Mouse (Mus musculus): ENCODE results near the gene Use1.

Gene Use1

GRCm38 (mm10) chr8:71376423-71377030 is 9.9 kb downstream of the Use1 start:
- DNase-seq (ENCODE audit: low spot score) = no peak

- no peak for DNase-seq (ENCODE audit: low spot score)
These were observed 12.4 kb downstream of the Use1 start for GRCm38 (mm10) chr8:71379008-71379407.

DNA sequence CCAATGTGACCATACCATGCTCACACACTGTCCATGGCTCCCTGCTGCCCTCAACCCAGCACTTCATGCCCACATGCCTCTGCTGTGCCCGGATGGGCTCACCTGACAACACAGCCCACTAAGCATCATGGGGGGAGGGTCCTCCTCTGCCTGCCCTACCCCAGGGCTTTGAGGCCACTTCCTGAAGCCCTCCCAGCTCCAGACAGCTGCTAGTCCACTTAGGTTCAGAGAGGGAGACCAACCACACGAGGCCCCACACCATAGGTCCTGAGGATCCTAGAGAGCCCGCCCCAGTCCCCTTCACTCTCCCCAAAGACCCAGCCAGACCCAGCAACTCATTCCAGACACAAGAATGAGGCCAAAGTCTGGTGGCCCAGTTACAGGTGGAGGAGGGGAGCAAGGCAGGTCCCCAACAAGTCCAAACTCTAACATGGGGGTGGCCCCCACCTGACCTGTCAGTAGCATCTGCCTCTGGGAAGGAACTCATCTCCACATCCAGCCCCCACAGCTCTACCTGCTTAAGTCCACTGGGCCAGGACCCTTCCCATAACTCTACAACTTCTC is 12.9 kb downstream of the Use1 start:
- no peak for DNase-seq (ENCODE audit: low spot score)

DNA sequence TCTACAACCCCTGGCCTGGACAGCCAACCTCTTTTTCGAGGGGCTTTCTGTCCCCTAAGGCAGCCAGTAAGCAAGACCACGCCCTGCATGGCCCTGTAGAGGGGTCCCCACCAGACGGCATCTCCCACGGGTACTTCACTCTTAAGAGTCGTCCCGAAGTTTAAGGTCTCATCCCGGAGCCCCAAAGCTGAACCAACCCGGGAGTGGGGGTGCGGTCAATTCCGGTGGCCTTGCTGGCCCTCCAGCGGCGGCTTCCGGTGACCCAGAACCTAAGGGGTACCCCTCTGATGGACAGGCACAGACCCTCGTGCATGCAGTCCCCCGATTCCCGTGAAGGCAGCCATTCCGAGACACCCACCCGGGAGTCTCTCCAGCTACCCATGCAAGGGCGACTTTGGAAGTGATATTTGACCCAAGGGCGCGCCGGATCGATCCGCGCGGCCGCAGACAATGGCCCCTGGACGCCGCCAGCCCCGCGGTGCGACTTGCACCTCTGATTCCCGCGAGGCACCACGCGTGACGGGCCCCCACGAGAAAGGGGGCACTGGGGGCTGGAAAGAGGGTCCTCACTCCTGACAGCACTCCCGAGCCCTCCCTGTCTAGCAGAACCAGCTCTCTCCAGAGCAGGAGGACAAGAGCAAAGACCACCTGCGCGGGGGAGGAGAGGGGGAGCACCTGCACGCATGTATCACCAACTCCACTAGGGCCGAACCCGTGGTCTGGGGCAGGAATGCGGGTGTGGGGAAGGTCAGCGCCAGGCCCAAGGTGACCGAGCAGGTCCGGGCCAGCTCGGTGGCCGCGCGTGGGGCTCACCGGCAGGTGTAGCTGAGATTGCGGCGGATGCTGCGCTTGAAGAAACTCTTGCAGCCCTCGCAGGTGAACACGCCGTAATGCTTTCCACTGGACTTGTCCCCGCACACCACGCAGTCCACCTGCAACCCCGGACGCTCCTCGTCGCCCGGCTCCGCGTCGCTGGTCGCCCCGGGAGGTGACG is 13.8 kb downstream of the Use1 start:
- no peak for DNase-seq (ENCODE audit: low spot score)

DNA sequence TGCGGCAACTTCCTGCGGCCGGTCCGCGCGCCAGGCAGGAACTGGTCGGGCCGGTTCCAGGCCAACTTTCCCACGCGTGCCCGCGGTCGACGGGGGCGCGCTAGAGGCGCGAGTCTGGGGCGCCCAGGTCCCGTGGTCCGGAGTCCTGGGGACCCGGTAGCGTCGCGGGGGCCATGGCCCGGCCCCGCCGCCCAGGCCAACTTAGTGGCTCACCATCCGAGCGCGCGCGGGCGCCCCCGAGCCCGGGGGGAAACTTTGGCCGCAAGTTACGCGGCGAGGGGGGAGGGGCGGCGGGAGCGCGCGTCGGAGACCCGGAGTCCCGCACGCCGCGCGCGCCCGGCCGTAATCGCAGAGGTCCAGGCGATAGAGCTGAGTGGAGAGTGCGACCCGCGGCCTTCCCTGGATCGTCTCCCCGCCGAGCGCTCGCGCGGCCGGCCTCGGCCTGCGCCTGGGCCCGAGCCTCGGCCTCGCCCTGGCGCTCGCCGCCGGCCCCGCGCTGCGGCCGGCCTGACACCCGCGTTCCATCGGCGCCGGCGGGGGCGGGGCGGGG is 14.8 kb downstream of the Use1 start, which contains the start of gene Nr2f6:
Gene Nr2f6 (minus strand): TSS at position 540 of the 550 bp plus-strand sequence.
- no peak for DNase-seq (ENCODE audit: low spot score)

GRCm38 (mm10) chr8:71381971-71382961 is 15.6 kb downstream of the Use1 start:
- no peak for DNase-seq (ENCODE audit: low spot score)

DNA sequence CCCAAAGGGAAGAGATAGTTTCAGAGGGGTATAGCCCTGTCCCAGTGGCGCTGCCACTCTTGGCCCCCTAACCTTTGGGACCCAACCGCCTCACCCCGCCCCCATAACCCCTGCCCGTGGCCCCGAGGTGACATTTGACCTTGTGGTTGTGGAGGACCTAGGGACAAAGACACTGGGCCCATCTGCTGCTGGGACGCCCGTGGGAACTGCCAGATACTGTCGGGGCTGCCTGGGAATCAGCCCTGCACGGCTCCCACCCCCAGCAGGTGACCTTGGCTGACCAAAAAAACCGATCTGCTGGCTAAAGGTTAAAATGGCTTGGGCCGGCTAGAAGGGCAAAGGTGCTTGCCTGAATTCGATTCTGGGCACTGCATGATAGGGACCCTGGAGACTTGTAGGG is 16.7 kb downstream of the Use1 start:
- no peak for DNase-seq (ENCODE audit: low spot score)

DNA sequence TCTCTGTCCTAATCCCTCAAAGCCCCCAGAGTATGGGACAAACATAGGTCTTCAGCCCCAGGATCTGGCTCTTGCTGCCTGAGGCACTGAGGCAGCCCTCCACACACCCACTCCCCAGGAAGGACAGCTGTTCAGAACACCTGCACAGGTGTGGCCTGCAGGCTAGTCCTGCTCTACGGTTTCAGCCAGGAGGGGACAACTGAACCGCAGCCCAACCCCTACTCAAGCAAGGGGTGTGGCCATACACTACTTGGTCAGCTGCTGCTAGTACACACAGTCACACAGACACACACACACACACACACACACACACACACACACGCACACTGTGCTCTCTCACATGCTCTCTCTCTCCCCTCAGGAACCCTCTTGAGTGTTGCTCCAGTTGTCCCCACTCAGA is 17.2 kb downstream of the Use1 start:
- no peak for DNase-seq (ENCODE audit: low spot score)

DNA sequence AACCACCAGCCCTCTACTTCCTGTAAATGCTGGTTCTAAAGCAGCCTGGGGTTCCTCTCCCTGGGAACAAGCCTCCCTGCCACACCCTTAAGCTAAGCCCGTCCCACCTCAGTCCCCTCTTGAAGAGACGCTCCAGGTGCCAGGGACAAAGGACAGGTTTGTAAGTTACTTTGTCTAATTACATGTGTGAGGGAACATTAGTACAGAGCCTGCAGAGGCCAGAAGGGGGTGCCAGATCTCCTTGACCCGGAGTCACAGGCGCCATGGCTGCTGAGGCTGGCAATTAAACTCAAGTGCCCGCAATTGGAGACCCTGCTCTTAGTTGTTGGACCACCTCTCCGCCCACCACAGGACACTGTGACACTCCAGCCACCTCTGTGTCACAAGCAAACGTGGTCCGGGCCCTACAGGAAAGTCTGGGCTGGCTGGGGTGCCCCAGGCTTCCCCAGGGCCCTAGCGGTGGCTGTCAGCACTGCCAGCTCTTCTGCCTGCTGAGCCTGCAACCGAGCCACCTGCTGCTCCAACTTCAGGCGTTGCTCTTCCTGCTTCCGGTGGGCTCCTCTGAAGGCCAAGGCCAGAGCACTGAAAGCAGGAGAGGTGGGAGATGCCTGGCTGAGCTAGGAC is 18.7 kb downstream of the Use1 start:
- no peak for DNase-seq (ENCODE audit: low spot score)

- DNase-seq (ENCODE audit: low spot score) = no peak
These were observed 21.6 kb downstream of the Use1 start for GRCm38 (mm10) chr8:71388267-71388666.

DNA sequence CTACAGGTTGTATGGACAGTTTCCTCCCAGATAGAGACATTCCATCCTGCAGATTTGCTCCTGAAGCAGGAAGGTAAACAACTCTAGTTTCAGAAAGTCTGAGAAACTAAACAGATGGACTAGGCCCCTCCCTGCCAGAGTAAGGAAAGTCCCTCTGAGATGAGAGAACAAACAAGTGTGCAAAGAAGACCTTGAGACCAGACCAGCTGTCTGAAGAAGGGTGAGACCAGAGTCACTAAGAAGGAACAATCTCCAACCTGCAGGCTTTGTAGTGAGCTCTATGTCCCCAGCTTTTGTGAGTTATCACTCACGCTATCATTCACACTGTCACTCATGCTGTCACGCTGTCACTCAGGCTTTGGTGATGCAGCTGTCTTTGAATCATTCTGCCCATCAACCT is 25.0 kb downstream of the Use1 start:
- DNase-seq (ENCODE audit: low spot score) = no peak

DNA sequence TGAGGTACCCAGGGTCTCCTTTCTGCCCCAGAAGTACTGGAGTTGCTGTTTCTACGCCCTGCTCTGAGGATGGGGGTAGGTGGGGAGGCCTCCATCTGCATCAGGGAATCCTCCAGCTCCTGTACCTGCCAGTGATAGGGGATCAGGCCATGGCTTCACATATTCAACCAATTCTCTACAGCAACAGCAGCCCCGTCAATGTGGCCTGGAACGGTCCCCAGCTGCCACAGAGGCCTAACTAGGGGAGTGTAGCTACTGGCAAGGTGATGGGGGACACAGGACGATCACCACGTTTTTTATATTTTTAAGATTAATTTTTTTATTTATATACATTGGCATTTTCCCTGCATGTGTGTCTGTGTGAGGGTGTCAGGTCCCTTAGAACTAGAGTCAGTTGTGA is 25.7 kb downstream of the Use1 start:
- DNase-seq (ENCODE audit: low spot score) = no peak

- no peak for DNase-seq (ENCODE audit: low spot score)
These were observed 26.2 kb downstream of the Use1 start for GRCm38 (mm10) chr8:71392871-71393270.

- DNase-seq (ENCODE audit: low spot score) = no peak
These were observed 27.8 kb downstream of the Use1 start for GRCm38 (mm10) chr8:71394481-71394880.

- DNase-seq (ENCODE audit: low spot score) = no peak
These were observed 28.4 kb downstream of the Use1 start for GRCm38 (mm10) chr8:71395071-71395470.

- DNase-seq (ENCODE audit: low spot score) = no peak
These were observed 29.0 kb downstream of the Use1 start, which contains the start of gene Ushbp1 for GRCm38 (mm10) chr8:71395629-71396028. Gene Ushbp1 (minus strand): TSS chr8:71395802.

GRCm38 (mm10) chr8:71396639-71397305 is 30.1 kb downstream of the Use1 start, which contains the start of gene Babam1:
Gene Babam1 (plus strand): TSS chr8:71396861.
- no peak for DNase-seq (ENCODE audit: low spot score)

DNA sequence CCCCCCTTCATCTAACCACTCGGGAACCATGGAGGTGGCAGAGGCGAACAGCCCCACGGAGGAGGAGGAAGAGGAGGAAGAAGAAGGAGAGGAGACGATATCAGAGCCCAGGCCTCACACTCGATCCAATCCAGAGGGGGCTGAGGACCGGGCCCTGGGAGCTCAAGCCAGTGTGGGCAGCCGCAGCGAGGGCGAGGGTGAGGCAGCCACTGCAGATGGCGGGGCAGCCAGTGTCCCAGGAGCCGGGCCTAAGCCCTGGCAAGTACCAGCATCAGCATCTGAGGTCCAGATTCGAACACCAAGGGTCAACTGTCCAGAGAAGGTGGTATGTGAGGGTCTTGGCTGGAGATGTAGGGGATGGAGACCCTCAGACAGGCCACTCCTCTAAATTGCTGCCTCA is 31.1 kb downstream of the Use1 start:
- DNase-seq (ENCODE audit: low spot score) = no peak

DNA sequence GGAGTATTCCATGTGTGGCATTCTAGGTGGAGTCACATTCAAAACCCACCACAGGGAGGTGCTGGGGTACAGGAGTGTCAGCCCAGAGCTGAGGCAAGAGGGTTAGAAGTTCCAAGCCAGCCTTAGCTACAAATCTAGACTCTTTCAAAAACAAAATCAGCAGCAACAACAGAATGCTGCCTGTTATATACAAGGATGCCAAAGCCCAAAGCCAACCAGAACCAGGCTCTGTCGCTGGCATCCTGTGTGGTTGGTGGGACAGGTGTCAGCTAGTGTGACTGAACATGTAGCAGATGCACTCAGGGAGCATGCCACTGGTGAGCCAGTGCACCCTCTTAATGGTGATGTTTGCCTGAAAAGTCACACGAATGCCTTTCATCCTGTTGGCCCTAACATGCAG is 34.2 kb downstream of the Use1 start:
- no peak for DNase-seq (ENCODE audit: low spot score)

DNA sequence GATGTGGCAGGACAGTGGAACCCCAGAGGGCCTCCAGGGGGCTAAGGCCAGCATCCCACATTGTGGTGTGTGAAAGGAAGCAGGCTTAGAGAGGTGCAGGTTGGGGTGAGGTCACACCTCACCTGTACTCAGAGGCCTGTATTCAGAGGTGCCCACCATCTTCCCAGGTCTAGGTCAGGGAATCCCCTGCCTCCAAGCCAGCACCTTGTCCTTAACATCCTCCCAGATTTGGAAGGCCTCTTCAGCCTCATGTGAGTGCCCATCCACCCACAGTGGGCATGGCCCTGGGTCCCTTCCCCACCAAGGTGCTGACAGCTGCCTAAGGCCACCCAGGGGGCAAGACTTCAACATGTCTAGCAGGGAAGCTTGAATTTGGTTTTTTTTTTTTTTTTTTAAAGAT is 34.8 kb downstream of the Use1 start:
- DNase-seq (ENCODE audit: low spot score) = no peak
